28 mouse cellular contexts compared by ENCODE assay signal in genomic region chr17:8241645-8242044, GRCm38 (mm10). TPM values are rescaled to one million over a fixed set of nuclear protein-coding genes. Genes with fewer than 3 reads are reported as not detected.
A peak's percentile ranks its signal among the peaks of the same experiment; 100 is the strongest.
DNase-seq lines count a peak whose midpoint lies in the region; ATAC-seq and TF ChIP-seq lines count a peak whose summit lies in the region.
"Had no signal": no experiment of that assay in that cellular context is flagged by ENCODE, and none has a peak within 500 bp of the region (broad histone marks: within the 10 kb centered on the region; RNA-seq: fewer than 3 reads in every experiment).

No protein-coding gene starts in this region.

- H3K4me1 ChIP-seq in CH12.LX (ENCODE audit: control insufficient read depth in 1 of 2, insufficient read depth in 2 of 2) = peaks cover 37 to 96% of the 10 kb centered on the region in 2 experiments
- H3K4me1 ChIP-seq: embryonic facial prominence, embryonic 13.5 days; embryonic facial prominence, embryonic 15.5 days; forebrain, embryonic 10.5 days; forebrain, embryonic 13.5 days; forebrain, embryonic 15.5 days had no signal

- dilution Hi-C loops in CH12.LX (cut with MboI; ENCODE audit: extremely low pct_ligation_motif_present, extremely low pct_unique_long_range_greater_than_20kb, low sequenced_read_pairs) = no loop called here

- H3K36me3 ChIP-seq in CH12.LX (replicated peaks in 1 of 2; ENCODE audit: control insufficient read depth in 1 of 2, insufficient read depth in 1 of 2, low read length in 1 of 2) = no peaks in the 10 kb centered on the region
- H3K36me3 ChIP-seq: embryonic facial prominence, embryonic 13.5 days; embryonic facial prominence, embryonic 15.5 days; forebrain, embryonic 10.5 days; forebrain, embryonic 15.5 days had no signal

- TF ChIP-seq POLR2A in CH12.LX (IDR thresholded peaks at IDR 0.05; ENCODE audit: low read depth, low read length) = no peak

- peaks cover 5% of the 10 kb centered on the region for H3K9me3 ChIP-seq in CH12.LX (replicated peaks; ENCODE audit: low read length)
- H3K9me3 ChIP-seq: embryonic facial prominence, embryonic 13.5 days; embryonic facial prominence, embryonic 15.5 days; forebrain, embryonic 10.5 days; forebrain, embryonic 13.5 days; forebrain, embryonic 15.5 days had no signal

- H3K27ac ChIP-seq in CH12.LX (ENCODE audit: insufficient read depth, low read depth) = no peak overlapping the region
- H3K27ac ChIP-seq: embryonic facial prominence, embryonic 13.5 days; embryonic facial prominence, embryonic 15.5 days; forebrain, embryonic 10.5 days; forebrain, embryonic 13.5 days; forebrain, embryonic 15.5 days had no signal

- H3K79me2 ChIP-seq in CH12.LX (replicated peaks; ENCODE audit: control insufficient read depth, extremely low read depth, insufficient read depth, poor library complexity, severe bottlenecking) = no peaks in the 10 kb centered on the region

- peak overlapping the region; percentile 83; the same call in 1 of the 2 replicates for H3K4me2 ChIP-seq in CH12.LX (ENCODE audit: insufficient read depth, low read depth, poor library complexity, severe bottlenecking)
- H3K4me2 ChIP-seq: embryonic facial prominence, embryonic 13.5 days; embryonic facial prominence, embryonic 15.5 days; forebrain, embryonic 13.5 days; forebrain, embryonic 15.5 days had no signal

- no peaks in the 10 kb centered on the region for H3K27me3 ChIP-seq in CH12.LX (replicated peaks)
- H3K27me3 ChIP-seq: embryonic facial prominence, embryonic 13.5 days; embryonic facial prominence, embryonic 15.5 days; forebrain, embryonic 15.5 days had no signal

- ATAC-seq in CD4-positive, CD25-positive, alpha-beta regulatory T cell, adult 4 months = no peak
- peak; percentile 14 for ATAC-seq in inflammation-experienced regulatory T-cells, adult 6 months
- ATAC-seq: forebrain, embryonic 13.5 days; forebrain, embryonic 15.5 days; forebrain, postnatal 0 days had no signal

- no peak for TF ChIP-seq RAD21 in CH12.LX (IDR thresholded peaks at IDR 0.05; ENCODE audit: low read depth, low read length)

- no peak overlapping the region for H3K4me3 ChIP-seq in CH12.LX (replicated peaks in 1 of 3; ENCODE audit: low read depth in 2 of 3, low read length in 2 of 3, poor library complexity in 1 of 3)
- H3K4me3 ChIP-seq: embryonic facial prominence, embryonic 13.5 days; embryonic facial prominence, embryonic 15.5 days; erythroblast, embryonic 14.5 days; forebrain, embryonic 10.5 days; forebrain, embryonic 13.5 days; forebrain, embryonic 15.5 days had no signal

- no peak overlapping the region for H3K9ac ChIP-seq in CH12.LX (ENCODE audit: insufficient read depth, low read depth)
- H3K9ac ChIP-seq: embryonic facial prominence, embryonic 13.5 days; embryonic facial prominence, embryonic 15.5 days; forebrain, embryonic 13.5 days; forebrain, embryonic 15.5 days; forebrain, postnatal 0 days had no signal

- no peak for TF ChIP-seq CTCF in CH12.LX (conservative IDR thresholded peaks at IDR 0.05 in 1 of 2, IDR thresholded peaks at IDR 0.05 in 1 of 2; ENCODE audit: low read depth in 2 of 2, low read length in 2 of 2)

- in situ Hi-C loops in CH12.LX (cut with MboI; ENCODE audit: low pct_ligation_motif_present, low pct_unique_long_range_greater_than_20kb, low sequenced_read_pairs) = no loop called here

- peak; percentile 51 for DNase-seq in CD4-positive, CD25-positive, alpha-beta regulatory T cell, adult 2 months (ENCODE audit: low read depth, low spot score)
- DNase-seq in CH12.LX (ENCODE audit: extremely low read depth) = no peak
- DNase-seq in left cerebral cortex, adult 9 months (ENCODE audit: low spot score in 2 of 2) = no peak
- DNase-seq: adrenal gland, adult 2 months; adrenal gland, postnatal 10 days; adrenal gland, postnatal 25 days; B cell, adult 2 months; cerebellum, adult 11 months; cerebellum, adult 18-20 months; cerebellum, adult 8-10 months; cerebellum, adult 9-11 months; cerebellum, postnatal 14 days; cerebellum, postnatal 36 days; embryo, embryonic 11 days; forebrain, postnatal 0 days had no signal

- no peak for TF ChIP-seq EP300 in CH12.LX (IDR thresholded peaks at IDR 0.05; ENCODE audit: low read length)

TF ChIP-seq in CH12.LX, 34 proteins besides CTCF, POLR2A, EP300 and RAD21:
- TF ChIP-seq ZMIZ1 (IDR thresholded peaks at IDR 0.05; ENCODE audit: low read depth, low read length) (no peak), USF2 (conservative IDR thresholded peaks at IDR 0.05; ENCODE audit: low read depth, low read length) (no peak), ZKSCAN1 (IDR thresholded peaks at IDR 0.05; ENCODE audit: borderline replicate concordance, low read depth, low read length) (no peak)

RNA-seq across cellular contexts. Expression of gene Ccr6, which starts 5.8 kb away (rescaled TPM):
- 100 to 1,000 TPM in 1 of 2 experiments, 10 to 100 TPM in 1; 90.4 to 125 TPM for polyA plus RNA-seq in CD4-positive, CD25-positive, alpha-beta regulatory T cell, adult 4 months (2017; shearing (Covaris generic))
- total RNA-seq in CH12.LX (2012; rRNA removed) (1.5 and 1.8 TPM in 2 replicates), CH12.LX (2014; rRNA removed) (4.1 and 5.2 TPM in 2 replicates)
- polyA plus RNA-seq in CH12.LX (2012; ENCODE audit: insufficient read length, low read depth) = 8.0 TPM in 2 replicates
- 100 to 1,000 TPM in 2 of 3 experiments, 10 to 100 TPM in 1; 42.1 to 112 (median 100) TPM for polyA plus RNA-seq in inflammation-experienced regulatory T-cells, adult 6 months (2017; shearing (Covaris generic))
- total RNA-seq: adrenal gland, adult 2 months; adrenal gland, postnatal 25 days; adrenal gland, postnatal 4 days; common myeloid progenitor, adult 5-6 weeks; forebrain, postnatal 0 days; MEL had no signal
- polyA plus RNA-seq: brain, embryonic 14.5 days; embryonic facial prominence, embryonic 11.5 days; embryonic facial prominence, embryonic 13.5 days; embryonic facial prominence, embryonic 15.5 days; erythroblast, embryonic 14.5 days; forebrain, embryonic 10.5 days; forebrain, embryonic 13.5 days; forebrain, embryonic 15.5 days; forebrain, postnatal 0 days had no signal

RNA-seq across cellular contexts. Expression of gene Mpc1, which starts 41.1 kb away (rescaled TPM):
- polyA plus RNA-seq in CD4-positive, CD25-positive, alpha-beta regulatory T cell, adult 4 months (2017; shearing (Covaris generic)) = 100 to 1,000 TPM; 183 to 184 TPM
- total RNA-seq in CH12.LX (2012; rRNA removed) = 60.4 and 66.7 TPM in 2 replicates
- 232 and 250 TPM in 2 replicates for total RNA-seq in CH12.LX (2014; rRNA removed)
- 75.4 and 77.4 TPM in 2 replicates for polyA plus RNA-seq in CH12.LX (2012; ENCODE audit: insufficient read length, low read depth)
- 100 to 1,000 TPM; 178 to 199 (median 188) TPM for polyA plus RNA-seq in inflammation-experienced regulatory T-cells, adult 6 months (2017; shearing (Covaris generic))
